Mouse (Mus musculus): ENCODE data around the gene Dnase1l3. TPM values are rescaled to one million over a fixed set of nuclear protein-coding genes. Genes with fewer than 3 reads are reported as not detected.

Gene Dnase1l3
- polyA plus RNA-seq, 1 experiment from 2014 or later = 0.07 TPM

- Histone ChIP-seq H3K9me3 (no peaks in the 10 kb centered on the region), H3K4me3 (no peak overlapping the region), H3K27ac (no peak overlapping the region), H3K36me3 (no peaks in the 10 kb centered on the region), H3K27me3 (ENCODE audit: insufficient read depth, poor library complexity, severe bottlenecking) (no peaks in the 10 kb centered on the region), H3K4me1 (replicated peaks) (peaks cover 4% of the 10 kb centered on the region; the same call in 1 of the 2 replicates)
- 88% methylated on average over 1 of the region's 1 CpGs for WGBS
- DNase-seq (ENCODE audit: low spot score) = no peak
Observed at GRCm38 (mm10) chr14:8029752-8030151, 35.4 kb upstream of the Dnase1l3 start.

DNA sequence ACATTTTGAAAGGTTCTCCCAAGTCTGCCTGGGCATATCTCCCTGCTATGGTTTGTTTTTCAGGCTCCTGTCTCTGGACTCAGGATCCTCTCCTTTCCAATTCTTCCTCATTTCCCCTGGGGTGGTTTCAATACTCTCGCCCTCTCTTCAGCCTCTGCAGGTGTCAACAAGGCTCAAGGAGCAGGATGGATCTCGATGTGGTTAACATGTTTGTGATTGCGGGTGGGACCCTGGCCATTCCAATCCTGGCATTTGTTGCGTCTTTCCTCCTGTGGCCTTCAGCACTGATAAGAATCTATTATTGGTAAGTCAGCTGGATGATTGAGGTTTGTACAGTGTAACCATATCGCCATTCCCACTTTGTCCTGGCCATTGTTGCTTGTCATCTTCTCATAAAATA lies 33.7 kb upstream of the Dnase1l3 start:
- no peak overlapping the region for H3K27ac ChIP-seq
- H3K4me3 ChIP-seq = no peak overlapping the region
- no peaks in the 10 kb centered on the region for H3K36me3 ChIP-seq
- 91% methylated on average over 5 of the region's 5 CpGs for WGBS
- no peak for DNase-seq (ENCODE audit: low spot score)
- H3K27me3 ChIP-seq (ENCODE audit: insufficient read depth, poor library complexity, severe bottlenecking) = no peaks in the 10 kb centered on the region
- no peaks in the 10 kb centered on the region for H3K9me3 ChIP-seq
- peaks cover 7% of the 10 kb centered on the region; the same call in 1 of the 2 replicates for H3K4me1 ChIP-seq (replicated peaks)

- no peak overlapping the region for H3K27ac ChIP-seq
- peaks cover 7% of the 10 kb centered on the region; the same call in 1 of the 2 replicates for H3K4me1 ChIP-seq (replicated peaks)
- no peak for DNase-seq (ENCODE audit: low spot score)
- H3K36me3 ChIP-seq = no peaks in the 10 kb centered on the region
- H3K27me3 ChIP-seq (ENCODE audit: insufficient read depth, poor library complexity, severe bottlenecking) = no peaks in the 10 kb centered on the region
- no peaks in the 10 kb centered on the region for H3K9me3 ChIP-seq
- WGBS = 82% methylated on average over 10 of the region's 10 CpGs
- H3K4me3 ChIP-seq = no peak overlapping the region
Observed at GRCm38 (mm10) chr14:8026769-8027531, 32.6 kb upstream of the Dnase1l3 start.

DNA sequence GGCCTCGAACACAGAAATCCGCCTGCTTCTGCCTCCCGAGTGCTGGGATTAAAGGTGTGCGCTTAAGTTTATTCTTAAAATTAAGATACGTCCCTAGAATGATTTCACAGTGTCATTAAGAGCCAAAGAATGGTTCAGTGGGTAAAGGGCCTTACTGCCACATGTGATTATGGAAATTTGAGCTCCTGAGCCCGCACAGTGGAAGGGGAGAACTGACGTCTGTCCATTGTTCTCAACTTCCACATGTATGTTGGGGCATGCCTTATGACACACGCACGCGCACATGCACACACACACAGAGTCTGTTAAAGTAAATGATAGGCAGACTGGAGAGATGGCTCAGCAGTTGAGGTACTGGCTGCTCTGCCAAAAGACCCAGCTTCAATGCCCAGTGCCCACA lies 30.6 kb upstream of the Dnase1l3 start:
- Histone ChIP-seq H3K27me3 (ENCODE audit: insufficient read depth, poor library complexity, severe bottlenecking) (no peaks in the 10 kb centered on the region), H3K36me3 (no peaks in the 10 kb centered on the region), H3K9me3 (no peaks in the 10 kb centered on the region), H3K27ac (no peak overlapping the region), H3K4me1 (replicated peaks) (0 out of 2 replicates have a peak, but pooled peaks cover 3% of the 10 kb centered on the region), H3K4me3 (no peak overlapping the region)
- 89% methylated on average over 10 of the region's 10 CpGs for WGBS
- no peak for DNase-seq (ENCODE audit: low spot score)

GRCm38 (mm10) chr14:8024469-8024868 lies 30.1 kb upstream of the Dnase1l3 start:
- WGBS = 43% methylated on average over 6 of the region's 6 CpGs

DNA sequence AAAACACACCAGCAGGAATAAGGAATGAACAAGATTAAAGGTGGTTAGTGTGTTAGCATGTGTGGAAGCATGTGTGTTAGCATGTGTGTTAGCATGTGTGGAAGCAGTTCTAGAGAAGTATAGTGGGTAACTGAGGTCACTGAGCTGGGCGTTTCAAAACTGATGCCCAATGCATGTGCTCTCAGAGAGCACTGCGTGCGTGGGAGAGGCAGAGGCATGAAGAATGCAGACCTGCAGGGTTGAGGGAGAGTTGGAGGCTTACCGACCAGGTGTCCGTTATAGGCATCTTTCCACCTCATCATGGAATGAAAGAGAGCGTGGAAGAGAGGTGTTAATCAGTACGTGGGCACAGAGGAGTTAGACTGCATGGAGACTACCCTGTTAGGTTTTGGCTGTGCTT lies 26.2 kb upstream of the Dnase1l3 start:
- Histone ChIP-seq H3K9me3 (no peaks in the 10 kb centered on the region), H3K36me3 (no peaks in the 10 kb centered on the region), H3K27ac (no peak overlapping the region), H3K4me3 (no peak overlapping the region), H3K4me1 (replicated peaks) (0 out of 2 replicates have a peak, but pooled peaks cover 3% of the 10 kb centered on the region), H3K27me3 (ENCODE audit: insufficient read depth, poor library complexity, severe bottlenecking) (no peaks in the 10 kb centered on the region)
- WGBS = 87% methylated on average over 7 of the region's 7 CpGs
- DNase-seq (ENCODE audit: low spot score) = no peak

More at GRCm38 (mm10) chr14:8024469-8024868, 30.1 kb upstream of the Dnase1l3 start:
- DNase-seq (ENCODE audit: low spot score) = no peak
- no peaks in the 10 kb centered on the region for H3K27me3 ChIP-seq (ENCODE audit: insufficient read depth, poor library complexity, severe bottlenecking)
- no peak overlapping the region for H3K27ac ChIP-seq
- H3K4me1 ChIP-seq (replicated peaks) = 0 out of 2 replicates have a peak, but pooled peaks cover 3% of the 10 kb centered on the region
- H3K36me3 ChIP-seq = no peaks in the 10 kb centered on the region
- H3K9me3 ChIP-seq = no peaks in the 10 kb centered on the region
- H3K4me3 ChIP-seq = no peak overlapping the region

- H3K4me3 ChIP-seq = no peak overlapping the region
- H3K36me3 ChIP-seq = no peaks in the 10 kb centered on the region
- H3K27ac ChIP-seq = no peak overlapping the region
- no peak for DNase-seq (ENCODE audit: low spot score)
- H3K9me3 ChIP-seq = no peaks in the 10 kb centered on the region
- no peaks in the 10 kb centered on the region for H3K27me3 ChIP-seq (ENCODE audit: insufficient read depth, poor library complexity, severe bottlenecking)
- WGBS = 95% methylated on average over 1 of the region's 1 CpGs
- H3K4me1 ChIP-seq (replicated peaks) = 0 out of 2 replicates have a peak, but pooled peaks cover 3% of the 10 kb centered on the region
Observed at GRCm38 (mm10) chr14:8020011-8020410, 25.6 kb upstream of the Dnase1l3 start.

- Histone ChIP-seq H3K4me1 (replicated peaks) (0 out of 2 replicates have a peak, but pooled peaks cover 4% of the 10 kb centered on the region), H3K9me3 (no peaks in the 10 kb centered on the region), H3K36me3 (no peaks in the 10 kb centered on the region), H3K4me3 (no peak overlapping the region), H3K27ac (no peak overlapping the region), H3K27me3 (ENCODE audit: insufficient read depth, poor library complexity, severe bottlenecking) (no peaks in the 10 kb centered on the region)
- DNase-seq (ENCODE audit: low spot score) = no peak
- 87% methylated on average over 1 of the region's 1 CpGs for WGBS
Observed at GRCm38 (mm10) chr14:8016951-8017350, 22.6 kb upstream of the Dnase1l3 start.

GRCm38 (mm10) chr14:8016276-8016675 lies 21.9 kb upstream of the Dnase1l3 start:
- no peak overlapping the region for H3K4me3 ChIP-seq
- H3K36me3 ChIP-seq = no peaks in the 10 kb centered on the region
- H3K27ac ChIP-seq = no peak overlapping the region
- 93% methylated on average over 6 of the region's 6 CpGs for WGBS
- no peaks in the 10 kb centered on the region for H3K9me3 ChIP-seq
- H3K4me1 ChIP-seq (replicated peaks) = 0 out of 2 replicates have a peak, but pooled peaks cover 4% of the 10 kb centered on the region
- no peak for DNase-seq (ENCODE audit: low spot score)
- H3K27me3 ChIP-seq (ENCODE audit: insufficient read depth, poor library complexity, severe bottlenecking) = no peaks in the 10 kb centered on the region

DNA sequence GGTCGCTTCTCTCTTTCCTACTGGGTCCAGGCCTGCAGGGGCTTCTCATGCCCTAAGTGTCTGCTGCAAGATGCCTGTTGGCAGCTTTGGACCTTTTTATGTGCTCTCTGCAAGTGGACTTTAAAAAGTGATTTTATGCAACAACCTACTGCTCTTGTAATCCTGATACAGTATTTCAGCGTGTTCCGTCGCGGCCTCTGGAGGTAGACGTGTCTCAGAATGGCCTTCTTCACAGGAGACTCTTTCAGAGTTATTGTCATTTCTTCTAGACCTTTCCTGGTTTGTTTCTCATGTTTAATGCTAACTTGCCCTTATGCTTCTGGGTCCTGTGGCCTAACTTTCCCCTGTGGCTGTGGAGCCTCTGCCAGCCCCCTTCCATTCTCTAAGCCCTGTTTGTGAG lies 21.4 kb upstream of the Dnase1l3 start:
- no peaks in the 10 kb centered on the region for H3K36me3 ChIP-seq
- no peak overlapping the region for H3K27ac ChIP-seq
- H3K9me3 ChIP-seq = no peaks in the 10 kb centered on the region
- no peak for DNase-seq (ENCODE audit: low spot score)
- 94% methylated on average over 6 of the region's 6 CpGs for WGBS
- 0 out of 2 replicates have a peak, but pooled peaks cover 4% of the 10 kb centered on the region for H3K4me1 ChIP-seq (replicated peaks)
- no peaks in the 10 kb centered on the region for H3K27me3 ChIP-seq (ENCODE audit: insufficient read depth, poor library complexity, severe bottlenecking)
- no peak overlapping the region for H3K4me3 ChIP-seq

DNA sequence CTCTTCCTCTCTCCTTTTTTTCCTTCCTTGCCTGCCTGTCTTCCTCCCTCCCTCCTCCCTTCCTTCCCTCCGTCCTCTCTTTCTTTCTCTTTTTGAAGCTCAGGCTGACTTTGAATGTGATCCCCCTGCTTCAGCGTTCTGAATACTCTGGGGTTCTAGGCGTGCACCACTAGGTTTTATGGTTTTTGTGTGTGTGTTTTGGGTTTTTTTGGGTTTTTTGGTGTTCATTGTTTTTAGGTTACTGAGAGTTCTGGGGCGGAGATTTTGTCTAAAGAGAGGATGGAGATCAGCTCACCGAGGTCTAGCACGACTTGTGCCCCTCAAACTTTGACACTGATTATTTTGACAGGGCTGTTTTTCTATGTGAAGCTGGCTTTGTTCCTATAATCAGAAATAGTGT lies 17.6 kb upstream of the Dnase1l3 start:
- H3K4me1 ChIP-seq (replicated peaks) = 0 out of 2 replicates have a peak, but pooled peaks cover 4% of the 10 kb centered on the region
- WGBS = 80% methylated on average over 6 of the region's 6 CpGs
- DNase-seq (ENCODE audit: low spot score) = no peak
- no peaks in the 10 kb centered on the region for H3K9me3 ChIP-seq
- no peak overlapping the region for H3K4me3 ChIP-seq
- H3K27me3 ChIP-seq (ENCODE audit: insufficient read depth, poor library complexity, severe bottlenecking) = no peaks in the 10 kb centered on the region
- H3K27ac ChIP-seq = no peak overlapping the region
- H3K36me3 ChIP-seq = no peaks in the 10 kb centered on the region

GRCm38 (mm10) chr14:8011297-8011696 lies 16.9 kb upstream of the Dnase1l3 start:
- 91% methylated on average over 2 of the region's 2 CpGs for WGBS
- H3K36me3 ChIP-seq = no peaks in the 10 kb centered on the region
- no peak overlapping the region for H3K4me3 ChIP-seq
- no peaks in the 10 kb centered on the region for H3K9me3 ChIP-seq
- 0 out of 2 replicates have a peak, but pooled peaks cover 4% of the 10 kb centered on the region for H3K4me1 ChIP-seq (replicated peaks)
- H3K27ac ChIP-seq = no peak overlapping the region
- no peak for DNase-seq (ENCODE audit: low spot score)
- no peaks in the 10 kb centered on the region for H3K27me3 ChIP-seq (ENCODE audit: insufficient read depth, poor library complexity, severe bottlenecking)

- 91% methylated on average over 10 of the region's 10 CpGs for WGBS
- Histone ChIP-seq H3K27ac (no peak overlapping the region), H3K36me3 (no peaks in the 10 kb centered on the region), H3K4me3 (no peak overlapping the region), H3K9me3 (no peaks in the 10 kb centered on the region), H3K4me1 (replicated peaks) (peaks cover 18% of the 10 kb centered on the region), H3K27me3 (ENCODE audit: insufficient read depth, poor library complexity, severe bottlenecking) (peaks cover 11% of the 10 kb centered on the region; the same call in 1 of the 2 replicates)
- no peak for DNase-seq (ENCODE audit: low spot score)
Observed at GRCm38 (mm10) chr14:8007923-8008322, 13.6 kb upstream of the Dnase1l3 start.

Data from hindbrain, embryonic 10.5 days (tissue).